ENCODE assay signal across 14 mouse cellular contexts in the genomic region with DNA sequence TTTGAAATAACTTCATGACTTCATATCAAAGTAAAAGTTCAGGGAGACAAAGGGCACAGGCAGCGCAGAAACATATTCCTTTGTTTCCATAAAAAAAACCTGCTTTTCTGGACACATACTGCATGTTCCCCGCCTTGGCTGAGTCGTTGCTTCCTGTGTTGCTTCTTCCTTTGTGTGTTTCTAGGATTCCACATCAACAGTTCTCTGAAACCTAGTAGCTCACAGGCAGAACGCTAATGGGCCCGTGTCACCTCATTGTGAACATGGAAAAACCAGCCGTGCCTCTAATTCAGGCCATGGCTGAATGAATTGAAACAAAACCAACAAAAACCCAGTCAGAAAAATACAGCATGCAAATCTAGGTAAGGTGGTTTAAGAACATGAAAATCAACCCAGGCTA.
DNase-seq lines count a peak whose midpoint lies in the region; ATAC-seq and TF ChIP-seq lines count a peak whose summit lies in the region.
"Had no signal": no experiment of that assay in that cellular context is flagged by ENCODE, and none has a peak within 500 bp of the region (broad histone marks: within the 10 kb centered on the region; RNA-seq: fewer than 3 reads in every experiment).

No protein-coding gene starts in this region.

- no peaks in the 10 kb centered on the region for H3K9me3 ChIP-seq in forebrain, embryonic 13.5 days (replicated peaks)
- no peaks in the 10 kb centered on the region for H3K9me3 ChIP-seq in hindbrain, embryonic 15.5 days
- H3K9me3 ChIP-seq in heart, embryonic 12.5 days (replicated peaks) = no peaks in the 10 kb centered on the region
- H3K9me3 ChIP-seq: limb, embryonic 12.5 days had no signal

- peak; percentile 69 for ATAC-seq in forebrain, embryonic 13.5 days
- ATAC-seq in hindbrain, embryonic 15.5 days (ENCODE audit: low FRiP score, low read depth) = peak; percentile 34; the same call in 1 of the 2 replicates
- no peak for ATAC-seq in monocyte, adult 5-6 weeks (replicated peaks; ENCODE audit: insufficient number of reproducible peaks, low FRiP score, low TSS enrichment, poor library complexity, severe bottlenecking)
- ATAC-seq in heart, embryonic 12.5 days (ENCODE audit: insufficient number of reproducible peaks, low FRiP score) = no peak

- peaks cover 15% of the 10 kb centered on the region for H3K4me1 ChIP-seq in forebrain, embryonic 13.5 days
- peaks cover 6% of the 10 kb centered on the region; the same call in 1 of the 2 replicates for H3K4me1 ChIP-seq in hindbrain, embryonic 15.5 days (replicated peaks)
- no peaks in the 10 kb centered on the region for H3K4me1 ChIP-seq in heart, embryonic 12.5 days (replicated peaks)

- no peak for DNase-seq in left cerebral cortex, adult 2 months (ENCODE audit: extremely low spot score in 1 of 2, low spot score in 2 of 2)
- no peak for DNase-seq in left cerebral cortex, adult 11 months (ENCODE audit: low spot score)
- DNase-seq in retina, embryonic 14.5 days (ENCODE audit: low spot score) = peak; percentile 39
- DNase-seq: cerebellum, adult 9-11 months; heart, adult 11 months; lung, postnatal 14 days; right cerebral cortex, postnatal 25 days had no signal

- peak overlapping the region; percentile 3; the same call in 1 of the 2 replicates for H3K27ac ChIP-seq in left cerebral cortex, adult 2 months
- no peak overlapping the region for H3K27ac ChIP-seq in forebrain, embryonic 13.5 days
- H3K27ac ChIP-seq in hindbrain, embryonic 15.5 days (replicated peaks) = peak overlapping the region; percentile 19; the same call in 1 of the 2 replicates
- H3K27ac ChIP-seq in heart, embryonic 12.5 days (ENCODE audit: poor library complexity, severe bottlenecking) = no peak overlapping the region
- H3K27ac ChIP-seq: limb, embryonic 12.5 days; liver, embryonic 14.5 days had no signal

- no peak overlapping the region for H3K4me3 ChIP-seq in left cerebral cortex, adult 2 months
- no peak overlapping the region for H3K4me3 ChIP-seq in forebrain, embryonic 13.5 days
- H3K4me3 ChIP-seq in hindbrain, embryonic 15.5 days = no peak overlapping the region
- H3K4me3 ChIP-seq in heart, embryonic 12.5 days = no peak overlapping the region
- H3K4me3 ChIP-seq: erythroblast, embryonic 14.5 days; limb, embryonic 12.5 days had no signal

- H3K36me3 ChIP-seq in forebrain, embryonic 13.5 days (ENCODE audit: poor library complexity, severe bottlenecking) = no peaks in the 10 kb centered on the region
- H3K36me3 ChIP-seq in hindbrain, embryonic 15.5 days = no peaks in the 10 kb centered on the region
- H3K36me3 ChIP-seq in heart, embryonic 12.5 days = no peaks in the 10 kb centered on the region
- H3K36me3 ChIP-seq: limb, embryonic 12.5 days had no signal

- TF ChIP-seq CTCF in left cerebral cortex, adult 2 months (IDR thresholded peaks at IDR 0.05) = no peak

- intact Hi-C loops in left cerebral cortex, adult 2 months (cut with DNase I) = no loop called here

- H3K4me2 ChIP-seq in forebrain, embryonic 13.5 days = no peak overlapping the region
- no peak overlapping the region for H3K4me2 ChIP-seq in hindbrain, embryonic 15.5 days
- no peak overlapping the region for H3K4me2 ChIP-seq in heart, embryonic 12.5 days
- H3K4me2 ChIP-seq: limb, embryonic 12.5 days had no signal

- H3K9ac ChIP-seq in forebrain, embryonic 13.5 days = no peak overlapping the region
- H3K9ac ChIP-seq in hindbrain, embryonic 15.5 days = no peak overlapping the region
- H3K9ac ChIP-seq in heart, embryonic 12.5 days = no peak overlapping the region
- H3K9ac ChIP-seq: limb, embryonic 12.5 days; liver, embryonic 14.5 days had no signal

- WGBS in forebrain, embryonic 13.5 days = 21% methylated on average over 6 of the region's 6 CpGs
- WGBS in hindbrain, embryonic 15.5 days = 27% methylated on average over 6 of the region's 6 CpGs
- 67% methylated on average over 6 of the region's 6 CpGs for WGBS in heart, embryonic 12.5 days

- no peaks in the 10 kb centered on the region for H3K27me3 ChIP-seq in forebrain, embryonic 13.5 days
- no peaks in the 10 kb centered on the region for H3K27me3 ChIP-seq in hindbrain, embryonic 15.5 days
- H3K27me3 ChIP-seq in heart, embryonic 12.5 days (replicated peaks) = no peaks in the 10 kb centered on the region
- H3K27me3 ChIP-seq: limb, embryonic 12.5 days had no signal

Comparison
In these comparisons a context has a peak if more than half of its experiments do, and no peak if none do; other contexts are left out.
1. H3K27ac ChIP-seq: peak in left cerebral cortex, adult 2 months (single experiment) and hindbrain, embryonic 15.5 days (single experiment); none in forebrain, embryonic 13.5 days (single experiment) and heart, embryonic 12.5 days (single experiment).
2. ATAC-seq: peak in forebrain, embryonic 13.5 days (single experiment) and hindbrain, embryonic 15.5 days (single experiment); none in monocyte, adult 5-6 weeks (single experiment) and heart, embryonic 12.5 days (single experiment).